Mouse (Mus musculus): ENCODE results near the gene Ing3.

DNA sequence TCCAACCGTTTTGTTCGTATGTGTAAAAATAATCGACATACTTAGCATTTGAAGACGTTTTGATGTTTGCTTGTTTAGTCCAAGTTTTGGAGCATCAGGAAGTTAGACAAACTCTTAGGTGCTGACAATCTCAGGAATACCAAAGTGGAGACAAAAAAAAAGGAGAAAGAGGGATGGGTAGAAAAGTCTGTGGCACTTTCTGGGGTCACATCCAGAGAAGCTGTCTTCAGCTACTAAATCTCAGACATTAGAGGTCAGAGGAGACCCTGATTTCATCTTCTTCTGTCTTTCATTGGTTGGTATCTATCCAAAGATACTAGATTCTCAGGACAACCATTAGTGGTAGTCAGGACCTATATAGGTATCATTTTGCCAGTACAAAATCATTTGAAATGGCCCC, 41.8 kb downstream of the Ing3 start:
- TF ChIP-seq CTCF (IDR thresholded peaks at IDR 0.05; ENCODE audit: borderline replicate concordance, insufficient read depth, low read length): no peak
- no peak for TF ChIP-seq POLR2A (IDR thresholded peaks at IDR 0.05; ENCODE audit: low read depth, low read length)
